Mouse (Mus musculus) heart, postnatal 0 days (tissue): ENCODE data around the gene Asic2.

Experiments used
- CTCF ChIP-seq: IDR thresholded peaks from 2 replicates; pipeline ENCODE4 v1.5.1; 2016; ENCODE audit warnings: antibody characterized with exemption, control low read depth, low read depth
- EP300 ChIP-seq: IDR thresholded peaks from 2 replicates; pipeline ENCODE4 v1.6.1; 2016; ENCODE audit warnings: antibody characterized with exemption, low read depth

DNA sequence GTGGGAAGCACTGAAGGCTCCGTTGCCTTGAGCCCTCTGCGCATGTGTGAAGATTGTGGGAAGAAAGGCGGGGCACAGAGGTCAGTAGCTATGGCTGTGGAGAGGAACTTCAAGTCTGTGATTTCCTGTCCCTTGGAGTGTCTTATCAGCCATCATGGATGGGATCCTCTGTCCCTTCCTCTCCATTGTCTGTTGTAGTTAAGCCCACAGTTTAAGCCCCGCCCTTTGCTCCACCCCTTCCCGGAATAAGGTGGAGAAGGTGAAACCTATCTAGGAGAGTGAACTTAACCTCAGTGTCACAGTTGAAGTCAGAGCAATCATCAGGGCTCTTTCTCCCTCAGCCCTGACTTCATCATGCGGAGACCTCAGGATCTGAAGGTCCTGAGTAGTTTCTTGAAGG is 347.7 kb downstream of the Asic2 start:
- TF ChIP-seq CTCF (no peak), EP300 (no peak)
